Mouse (Mus musculus) bone marrow macrophage, adult 2 months (primary cell): ENCODE results near the gene Hivep2.

Experiments used
- CTCF ChIP-seq: IDR thresholded peaks from 2 replicates; pipeline ENCODE4 v1.5.1; 2012; ENCODE audit warnings: low read depth, mild to moderate bottlenecking, low read length, moderate library complexity
- POLR2A ChIP-seq: IDR thresholded peaks from 2 replicates; pipeline ENCODE4 v1.6.1; 2012; ENCODE audit warnings: mild to moderate bottlenecking, low read depth, low read length, borderline replicate concordance

GRCm38 (mm10) chr10:14179424-14180339 is 213.8 kb downstream of the Hivep2 start:
- TF ChIP-seq POLR2A (no peak), CTCF (no peak)
